Mouse (Mus musculus) E14TG2a.4 (cell line): ENCODE data around the gene Mat2a.

Experiments used
- CTCF ChIP-seq: conservative IDR thresholded peaks from 2 replicates; pipeline ENCODE4 v1.5.1; 2014; ENCODE audit warnings: low read length
- POU5F1 ChIP-seq: IDR thresholded peaks from 2 replicates; pipeline ENCODE4 v1.6.1; 2014; ENCODE audit warnings: low read length, borderline replicate concordance

GRCm38 (mm10) chr6:72429061-72429842 lies 10.1 kb downstream of the Mat2a start:
- TF ChIP-seq CTCF (no peak), POU5F1 (no peak)
